Mouse (Mus musculus): ENCODE results near the gene March2. TPM values are rescaled to one million over a fixed set of nuclear protein-coding genes. Genes with fewer than 3 reads are reported as not detected.

Gene March2
- total RNA-seq, 2 experiments from 2014 or later: 92.9 to 119 TPM

DNA sequence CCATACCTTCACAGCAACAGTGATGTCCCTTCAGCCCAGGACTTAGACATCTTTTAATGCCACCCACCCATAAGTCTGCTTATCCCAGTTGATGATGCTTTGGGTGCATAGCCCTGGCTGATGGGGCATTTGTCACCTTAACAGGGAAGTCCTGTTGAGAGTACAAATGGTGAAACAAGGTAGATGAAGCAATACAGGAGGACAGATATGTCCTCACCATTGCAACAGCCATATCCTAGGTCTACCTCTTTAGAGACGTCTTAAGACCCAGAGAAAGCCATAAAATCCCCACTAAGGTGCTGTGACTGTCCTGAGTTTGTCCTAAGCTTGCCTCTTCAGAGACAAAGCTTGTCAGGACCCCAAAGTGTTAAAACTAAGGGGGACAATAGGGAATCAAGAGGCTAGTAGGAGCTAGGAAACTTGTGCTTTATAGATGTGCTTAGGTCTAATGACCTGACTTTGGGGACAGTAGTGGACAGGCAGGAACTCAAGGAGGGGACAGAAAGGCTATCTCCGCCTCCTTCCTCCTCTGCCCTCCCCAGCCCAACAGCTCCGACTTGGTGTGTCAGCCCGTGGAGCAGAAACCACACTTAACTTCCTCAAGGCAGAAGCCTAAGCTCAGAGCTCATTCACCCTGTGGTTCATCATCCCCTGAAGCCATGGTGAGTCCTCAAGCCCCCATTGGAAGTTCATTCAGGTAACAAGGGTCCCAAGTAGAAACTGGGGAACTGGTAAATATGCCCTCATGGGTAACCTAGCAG, 80.8 kb downstream of the March2 start, which contains the start of gene Pram1:
Gene Pram1 (plus strand): TSS at position 541 of the 761 bp plus-strand sequence.
- DNase-seq: peak in 1 of 2 experiments; percentile 19

DNA sequence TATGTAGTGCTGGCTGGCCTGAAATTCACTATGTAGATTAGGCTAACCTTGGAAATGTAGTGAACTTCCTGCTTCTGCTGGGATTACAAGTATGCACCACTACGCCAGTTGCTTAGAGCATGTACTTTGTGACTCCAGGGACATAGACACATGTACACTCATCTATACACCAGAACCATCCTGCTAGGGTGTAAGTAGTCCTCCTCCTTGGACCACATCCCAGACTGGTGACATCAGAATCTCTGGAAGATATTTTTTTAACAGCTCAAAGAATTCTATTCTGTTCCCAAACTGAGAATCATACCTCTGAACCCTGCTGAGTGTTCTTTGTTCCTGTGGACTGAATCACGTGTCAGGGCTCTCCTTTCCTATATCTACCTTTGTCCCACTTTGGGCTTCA, 81.4 kb downstream of the March2 start:
- DNase-seq: peak; percentile 35 to 42

Other genes starting within 250 kb of the March2 start
- 10 to 100 TPM; 22.3 to 29.7 TPM for gene Adamts10, start 194.5 kb downstream of the March2 start, total RNA-seq (2021)
- 1 to 10 TPM; 2.1 to 3.3 TPM for gene Myo1f, start 163.0 kb downstream of the March2 start, total RNA-seq (2021)
- gene Zfp414, start 89.6 kb downstream of the March2 start, total RNA-seq (2021): 10 to 100 TPM; 28.9 to 35.3 TPM
- gene Pram1, start 80.6 kb downstream of the March2 start, total RNA-seq (2021): under 1 TPM in 1 of 2 experiments, not detected in 1; 0.56 TPM
- gene Hnrnpm, start 31.8 kb downstream of the March2 start, total RNA-seq (2021): 100 to 1,000 TPM; 136 to 171 TPM
- gene Rab11b, start 41.9 kb upstream of the March2 start, total RNA-seq (2021): 100 to 1,000 TPM; 231 to 299 TPM
- 100 to 1,000 TPM in 1 of 2 experiments, 10 to 100 TPM in 1; 62.7 to 110 TPM for gene Angptl4, start 63.2 kb upstream of the March2 start, total RNA-seq (2021)
- 10 to 100 TPM; 72.2 to 90.5 TPM for gene Kank3, start 91.8 kb upstream of the March2 start, total RNA-seq (2021)
- 1,000 to 10,000 TPM; 1,486 to 1,511 TPM for gene Rps28, start 105.9 kb upstream of the March2 start, total RNA-seq (2021)
- gene Ndufa7, start 105.9 kb upstream of the March2 start, total RNA-seq (2021): 100 to 1,000 TPM; 432 to 487 TPM
- gene Cd320, start 124.4 kb upstream of the March2 start, total RNA-seq (2021): 10 to 100 TPM; 30.8 to 47.3 TPM
- not detected for gene Gm7029, start 155.2 kb upstream of the March2 start, total RNA-seq (2021)
- gene Kifc1, start 172.0 kb upstream of the March2 start, total RNA-seq (2021): 1 to 10 TPM; 3.3 to 4.4 TPM
- not detected for gene Platr17, start 186.5 kb upstream of the March2 start, total RNA-seq (2021)
- gene Daxx, start 190.7 kb upstream of the March2 start, total RNA-seq (2021): 10 to 100 TPM; 29.2 to 30.2 TPM
- 100 to 1,000 TPM; 178 to 181 TPM for gene Tapbp, start 197.2 kb upstream of the March2 start, total RNA-seq (2021)
- 10 to 100 TPM; 26.5 to 36.1 TPM for gene Zbtb22, start 197.2 kb upstream of the March2 start, total RNA-seq (2021)
- gene Rgl2, start 210.9 kb upstream of the March2 start, total RNA-seq (2021): 10 to 100 TPM; 37.0 to 45.9 TPM
- 10 to 100 TPM; 89.2 to 90.6 TPM for gene Pfdn6, start 221.7 kb upstream of the March2 start, total RNA-seq (2021)
- gene Wdr46, start 222.0 kb upstream of the March2 start, total RNA-seq (2021): 10 to 100 TPM; 34.4 to 34.9 TPM
- gene B3galt4, start 232.8 kb upstream of the March2 start, total RNA-seq (2021): 1 to 10 TPM; 4.0 to 6.6 TPM
- 10 to 100 TPM; 53.4 to 59.9 TPM for gene Vps52, start 237.1 kb upstream of the March2 start, total RNA-seq (2021)
- gene Rps18, start 237.3 kb upstream of the March2 start, total RNA-seq (2021): 100 to 1,000 TPM; 791 to 792 TPM